Mouse (Mus musculus): ENCODE measurements at regions not wholly inside any gene's neighbourhood (a gene's known extent, or its start where the extent isn't known, plus 50 kb on each side); places are given as distances from the start of the nearest gene placed in this dataset.

DNA sequence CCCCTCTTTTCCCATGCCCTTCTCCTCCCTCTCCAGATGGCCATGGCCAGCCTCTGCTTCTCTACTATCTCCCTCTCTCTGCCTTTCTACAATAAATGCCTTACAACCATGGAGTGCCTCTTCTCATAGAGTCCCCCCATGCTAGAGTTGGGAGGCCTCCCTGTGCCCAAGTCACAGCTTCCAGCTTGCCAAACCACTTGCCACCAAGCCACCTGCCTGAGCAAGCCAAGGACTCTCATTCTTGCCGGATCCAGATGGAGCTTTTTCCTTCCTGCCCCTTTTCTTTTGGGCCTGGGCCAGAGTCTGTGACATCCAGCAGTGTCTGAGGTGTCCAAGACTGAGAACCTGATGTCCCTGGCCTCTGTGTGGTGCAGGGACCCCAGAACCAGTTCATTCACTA lies 367.4 kb upstream of the Arhgap42 start:
- Histone ChIP-seq H3K4me1 (ENCODE audit: control insufficient read depth, insufficient read depth, low read length) (no peaks in the 10 kb centered on the region), H3K27me3 (ENCODE audit: control insufficient read depth, insufficient read depth, low read length) (no peaks in the 10 kb centered on the region), H3K9me3 (replicated peaks; ENCODE audit: control insufficient read depth, low read length) (no peaks in the 10 kb centered on the region), H3K4me2 (ENCODE audit: low read depth, low read length) (no peak overlapping the region), H3K36me3 (ENCODE audit: control insufficient read depth, insufficient read depth, low read length) (no peaks in the 10 kb centered on the region), H3K27ac (ENCODE audit: low read length) (no peak overlapping the region), H3K4me3 (replicated peaks; ENCODE audit: low read length) (no peak overlapping the region), H3K9ac (ENCODE audit: low read length) (no peak overlapping the region)
- no peak for ATAC-seq (ENCODE audit: insufficient read depth, low FRiP score)
- 64% methylated on average over 1 of the region's 1 CpGs for WGBS

DNA sequence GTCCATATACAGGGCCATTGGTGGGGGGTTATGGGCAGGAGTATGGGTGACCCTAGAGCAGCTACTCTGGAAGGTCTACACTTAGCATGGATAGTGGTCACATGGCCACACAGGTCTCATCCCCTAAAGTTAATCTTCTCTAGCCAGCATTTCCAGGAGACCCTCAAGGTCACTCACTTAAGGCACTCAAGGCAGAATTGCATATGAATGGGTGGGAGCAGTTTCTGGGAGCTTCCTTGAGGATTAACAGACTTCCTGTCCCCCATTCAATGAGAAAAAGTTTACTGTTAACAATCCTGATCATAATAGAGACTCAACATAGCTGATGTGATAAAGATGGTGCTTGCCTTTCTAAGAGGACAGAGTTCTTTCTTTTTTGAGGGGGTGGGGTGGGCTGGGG lies 352.4 kb upstream of the Arhgap42 start:
- Histone ChIP-seq H3K9ac (ENCODE audit: low read length) (no peak overlapping the region), H3K36me3 (ENCODE audit: control insufficient read depth, insufficient read depth, low read length) (no peaks in the 10 kb centered on the region), H3K27ac (ENCODE audit: low read length) (no peak overlapping the region), H3K9me3 (replicated peaks; ENCODE audit: control insufficient read depth, low read length) (no peaks in the 10 kb centered on the region), H3K4me2 (ENCODE audit: low read depth, low read length) (no peak overlapping the region), H3K4me3 (replicated peaks; ENCODE audit: low read length) (no peak overlapping the region), H3K27me3 (ENCODE audit: control insufficient read depth, insufficient read depth, low read length) (no peaks in the 10 kb centered on the region), H3K4me1 (ENCODE audit: control insufficient read depth, insufficient read depth, low read length) (no peaks in the 10 kb centered on the region)
- no peak for ATAC-seq (ENCODE audit: insufficient read depth, low FRiP score)

DNA sequence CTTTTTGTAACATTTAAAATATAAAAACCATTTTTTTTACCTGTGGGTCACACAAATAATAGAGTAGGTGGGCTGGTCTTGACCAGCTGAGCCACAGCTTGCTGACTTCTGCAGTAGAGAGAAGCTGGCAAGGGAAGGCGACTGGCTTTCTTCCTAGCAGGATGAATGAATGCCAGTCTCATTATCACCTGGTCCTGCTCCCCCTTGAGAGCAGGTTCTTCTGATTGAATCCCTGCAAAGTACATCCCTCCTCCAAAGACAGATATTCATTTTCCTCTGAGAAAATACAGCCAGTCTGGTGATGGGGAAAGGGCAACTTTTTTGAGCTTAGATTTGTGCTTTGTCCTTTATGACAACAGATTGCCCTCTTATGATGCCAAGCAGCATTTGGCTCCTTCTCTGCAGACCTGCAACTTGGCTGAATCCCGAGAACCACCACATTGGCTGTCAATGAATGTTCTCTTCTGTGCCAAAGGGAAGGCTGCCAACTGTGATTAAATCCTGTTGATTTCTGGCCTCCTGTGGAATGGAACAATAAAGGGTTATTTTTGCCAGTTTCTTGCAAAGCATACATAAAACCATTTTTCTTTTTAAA lies 344.2 kb upstream of the Arhgap42 start:
- Histone ChIP-seq H3K36me3 (ENCODE audit: control insufficient read depth, insufficient read depth, low read length) (no peaks in the 10 kb centered on the region), H3K27ac (ENCODE audit: low read length) (no peak overlapping the region), H3K4me2 (ENCODE audit: low read depth, low read length) (no peak overlapping the region), H3K9ac (ENCODE audit: low read length) (no peak overlapping the region), H3K9me3 (replicated peaks; ENCODE audit: control insufficient read depth, low read length) (no peaks in the 10 kb centered on the region), H3K27me3 (ENCODE audit: control insufficient read depth, insufficient read depth, low read length) (no peaks in the 10 kb centered on the region), H3K4me3 (replicated peaks; ENCODE audit: low read length) (no peak overlapping the region), H3K4me1 (ENCODE audit: control insufficient read depth, insufficient read depth, low read length) (no peaks in the 10 kb centered on the region)
- 69% methylated on average over 2 of the region's 2 CpGs for WGBS
- no peak for ATAC-seq (ENCODE audit: insufficient read depth, low FRiP score)

- no peaks in the 10 kb centered on the region for H3K9me3 ChIP-seq (replicated peaks; ENCODE audit: control insufficient read depth, low read length)
- 82% methylated on average over 3 of the region's 3 CpGs for WGBS
- H3K36me3 ChIP-seq (ENCODE audit: control insufficient read depth, insufficient read depth, low read length) = no peaks in the 10 kb centered on the region
- no peak overlapping the region for H3K4me2 ChIP-seq (ENCODE audit: low read depth, low read length)
- H3K27me3 ChIP-seq (ENCODE audit: control insufficient read depth, insufficient read depth, low read length) = no peaks in the 10 kb centered on the region
- no peak overlapping the region for H3K4me3 ChIP-seq (replicated peaks; ENCODE audit: low read length)
- ATAC-seq (ENCODE audit: insufficient read depth, low FRiP score) = no peak
- no peak overlapping the region for H3K27ac ChIP-seq (ENCODE audit: low read length)
- no peaks in the 10 kb centered on the region for H3K4me1 ChIP-seq (ENCODE audit: control insufficient read depth, insufficient read depth, low read length)
- H3K9ac ChIP-seq (ENCODE audit: low read length) = no peak overlapping the region
Observed at GRCm38 (mm10) chr9:9582301-9583010, 343.6 kb upstream of the Arhgap42 start.

DNA sequence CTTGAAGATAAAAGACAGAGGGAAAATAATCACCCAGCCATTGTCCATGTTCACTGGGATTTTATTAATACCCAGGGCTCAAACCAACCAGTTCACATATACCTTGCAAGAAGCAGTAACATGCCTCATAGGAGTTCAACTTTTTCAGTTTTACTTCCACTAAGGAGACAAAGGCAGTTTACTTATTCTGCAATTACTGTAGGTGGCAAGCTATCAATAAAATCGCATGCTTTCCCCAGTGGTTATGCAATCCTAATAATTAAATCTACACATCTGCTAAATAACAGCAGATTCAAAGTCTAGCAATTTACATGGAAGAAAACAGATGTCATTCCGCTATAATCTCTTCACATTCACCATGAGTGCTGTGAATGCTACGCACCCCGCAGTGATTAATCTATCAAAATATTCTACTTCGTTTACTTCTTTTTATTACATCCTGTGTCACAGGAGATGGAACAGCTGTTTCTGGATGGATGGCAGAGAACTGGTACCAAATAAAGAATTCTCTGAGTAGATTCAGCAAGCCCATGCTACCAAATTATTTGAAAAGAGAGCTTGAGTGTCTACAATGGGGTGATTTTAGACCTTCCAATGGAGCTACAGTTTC lies 329.2 kb upstream of the Arhgap42 start:
- Histone ChIP-seq H3K4me3 (replicated peaks; ENCODE audit: low read length) (no peak overlapping the region), H3K4me1 (ENCODE audit: control insufficient read depth, insufficient read depth, low read length) (no peaks in the 10 kb centered on the region), H3K27me3 (ENCODE audit: control insufficient read depth, insufficient read depth, low read length) (no peaks in the 10 kb centered on the region), H3K4me2 (ENCODE audit: low read depth, low read length) (no peak overlapping the region), H3K27ac (ENCODE audit: low read length) (no peak overlapping the region), H3K36me3 (ENCODE audit: control insufficient read depth, insufficient read depth, low read length) (no peaks in the 10 kb centered on the region), H3K9me3 (replicated peaks; ENCODE audit: control insufficient read depth, low read length) (no peaks in the 10 kb centered on the region), H3K9ac (ENCODE audit: low read length) (no peak overlapping the region)
- WGBS = 48% methylated on average over 5 of the region's 5 CpGs
- no peak for ATAC-seq (ENCODE audit: insufficient read depth, low FRiP score)

DNA sequence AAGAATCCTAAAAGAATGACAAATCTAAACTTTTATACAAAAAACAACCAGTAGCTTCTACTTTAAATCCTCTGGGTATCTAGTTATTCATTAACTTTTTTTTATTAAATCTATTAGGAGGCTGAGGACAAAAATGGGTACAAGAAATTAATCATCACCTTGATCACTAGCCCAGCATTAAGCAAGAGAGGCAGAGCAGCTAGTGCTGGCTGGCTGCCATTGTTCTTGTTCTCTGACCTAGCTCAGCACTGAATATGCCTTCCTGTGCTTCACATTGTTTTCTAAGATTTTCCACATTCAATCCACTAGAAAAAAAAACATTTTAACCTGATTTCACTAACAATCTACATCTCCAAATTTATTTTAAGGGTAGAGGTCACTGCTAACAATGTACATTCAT lies 325.6 kb upstream of the Arhgap42 start:
- no peak for ATAC-seq (ENCODE audit: insufficient read depth, low FRiP score)
- H3K4me2 ChIP-seq (ENCODE audit: low read depth, low read length) = no peak overlapping the region

DNA sequence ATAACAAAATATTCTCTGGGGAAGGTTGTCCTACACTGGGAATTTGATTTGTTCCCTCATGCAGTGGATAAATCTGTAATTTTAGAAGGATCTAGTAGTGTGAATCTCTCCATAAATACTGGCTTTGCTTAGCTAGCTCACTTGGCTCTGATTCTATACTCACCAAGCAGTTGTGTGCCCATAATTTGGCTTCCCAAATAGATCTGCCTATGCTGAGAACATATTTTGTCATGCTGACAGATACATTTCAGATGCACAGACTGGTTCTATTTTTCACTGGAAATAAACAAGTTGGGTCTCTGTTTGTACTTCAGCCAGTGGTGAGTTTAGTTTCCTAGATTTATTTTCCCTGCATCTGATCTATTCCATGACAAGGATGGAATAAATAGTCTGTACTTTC lies 309.8 kb upstream of the Arhgap42 start:
- Histone ChIP-seq H3K27ac (ENCODE audit: low read length) (no peak overlapping the region), H3K9ac (ENCODE audit: low read length) (no peak overlapping the region), H3K4me1 (ENCODE audit: control insufficient read depth, insufficient read depth, low read length) (no peaks in the 10 kb centered on the region), H3K4me2 (ENCODE audit: low read depth, low read length) (no peak overlapping the region), H3K9me3 (replicated peaks; ENCODE audit: control insufficient read depth, low read length) (no peaks in the 10 kb centered on the region), H3K27me3 (ENCODE audit: control insufficient read depth, insufficient read depth, low read length) (no peaks in the 10 kb centered on the region), H3K4me3 (replicated peaks; ENCODE audit: low read length) (no peak overlapping the region), H3K36me3 (ENCODE audit: control insufficient read depth, insufficient read depth, low read length) (no peaks in the 10 kb centered on the region)
- ATAC-seq (ENCODE audit: insufficient read depth, low FRiP score) = no peak

More for the DNA sequence above, 325.6 kb upstream of the Arhgap42 start:
- H3K9ac ChIP-seq (ENCODE audit: low read length) = no peak overlapping the region
- H3K27me3 ChIP-seq (ENCODE audit: control insufficient read depth, insufficient read depth, low read length) = no peaks in the 10 kb centered on the region
- H3K27ac ChIP-seq (ENCODE audit: low read length) = no peak overlapping the region
- H3K4me1 ChIP-seq (ENCODE audit: control insufficient read depth, insufficient read depth, low read length) = no peaks in the 10 kb centered on the region
- no peaks in the 10 kb centered on the region for H3K9me3 ChIP-seq (replicated peaks; ENCODE audit: control insufficient read depth, low read length)
- no peaks in the 10 kb centered on the region for H3K36me3 ChIP-seq (ENCODE audit: control insufficient read depth, insufficient read depth, low read length)
- H3K4me3 ChIP-seq (replicated peaks; ENCODE audit: low read length) = no peak overlapping the region

DNA sequence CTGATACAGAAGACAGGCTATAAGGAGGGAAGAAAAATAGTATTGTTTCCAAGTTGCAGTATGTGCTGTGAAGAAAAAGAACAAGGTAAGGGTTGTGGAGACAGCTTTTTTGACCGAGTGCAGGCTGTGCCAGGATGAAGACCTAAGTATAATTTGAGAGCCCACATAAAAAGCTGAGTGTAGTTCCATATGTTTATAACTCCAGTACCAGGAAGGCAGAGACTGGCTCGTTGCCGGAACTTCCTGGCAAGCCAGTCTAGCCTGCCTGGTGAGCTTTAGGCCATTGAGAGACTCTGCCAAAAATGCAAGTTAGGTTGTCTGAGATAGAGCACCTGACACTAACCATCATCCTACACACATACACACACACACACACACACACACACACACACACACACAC lies 308.7 kb upstream of the Arhgap42 start:
- Histone ChIP-seq H3K27me3 (ENCODE audit: control insufficient read depth, insufficient read depth, low read length) (no peaks in the 10 kb centered on the region), H3K9ac (ENCODE audit: low read length) (no peak overlapping the region), H3K4me1 (ENCODE audit: control insufficient read depth, insufficient read depth, low read length) (no peaks in the 10 kb centered on the region), H3K4me2 (ENCODE audit: low read depth, low read length) (no peak overlapping the region), H3K27ac (ENCODE audit: low read length) (no peak overlapping the region), H3K9me3 (replicated peaks; ENCODE audit: control insufficient read depth, low read length) (no peaks in the 10 kb centered on the region), H3K36me3 (ENCODE audit: control insufficient read depth, insufficient read depth, low read length) (no peaks in the 10 kb centered on the region), H3K4me3 (replicated peaks; ENCODE audit: low read length) (no peak overlapping the region)
- ATAC-seq (ENCODE audit: insufficient read depth, low FRiP score) = no peak
- 65% methylated on average over 3 of the region's 3 CpGs for WGBS

- WGBS = 82% methylated on average over 2 of the region's 2 CpGs
- ATAC-seq (ENCODE audit: insufficient read depth, low FRiP score) = no peak
- Histone ChIP-seq H3K27ac (ENCODE audit: low read length) (no peak overlapping the region), H3K36me3 (ENCODE audit: control insufficient read depth, insufficient read depth, low read length) (no peaks in the 10 kb centered on the region), H3K4me1 (ENCODE audit: control insufficient read depth, insufficient read depth, low read length) (no peaks in the 10 kb centered on the region), H3K4me3 (replicated peaks; ENCODE audit: low read length) (no peak overlapping the region), H3K4me2 (ENCODE audit: low read depth, low read length) (no peak overlapping the region), H3K9me3 (replicated peaks; ENCODE audit: control insufficient read depth, low read length) (no peaks in the 10 kb centered on the region), H3K9ac (ENCODE audit: low read length) (no peak overlapping the region), H3K27me3 (ENCODE audit: control insufficient read depth, insufficient read depth, low read length) (no peaks in the 10 kb centered on the region)
Observed at GRCm38 (mm10) chr9:9547121-9547520, 308.2 kb upstream of the Arhgap42 start.

Data from stomach, embryonic 16.5 days (tissue).